Mouse (Mus musculus) megakaryocyte progenitor cell, adult 5-6 weeks (primary cell): Measurements from ENCODE around the gene Nek8. TPM values are rescaled to one million over a fixed set of nuclear protein-coding genes. Genes with fewer than 3 reads are reported as not detected.

Experiments used
- ATAC-seq: replicated peaks from 2 replicates; pipeline ENCODE4 v1.8.0; 2016; ENCODE audit warnings: mild to moderate bottlenecking, moderate TSS enrichment, inconsistent platforms; ENCODE audit not compliant: poor library complexity
- total RNA-seq, 2 experiments: library from RNA; stranded (forward) in 1 of 2; stranded (reverse) in 1 of 2; fragments of 157-497, 149-512 nt in 1 of 2; fragments of 200-1000 nt in 1 of 2; gene quantifications; 2 replicates each; pipeline versions ENCODE4 v1.2.3 to v1.2.4; 2015 to 2017

Gene Nek8
- total RNA-seq, 2 experiments from 2014 or later, result 6.0 to 7.8 TPM

- no peak for ATAC-seq
These were observed 7.5 kb upstream of the Nek8 start for GRCm38 (mm10) chr11:78183884-78184514.

GRCm38 (mm10) chr11:78182961-78183844, 6.7 kb upstream of the Nek8 start, which contains the start of gene Rpl23a:
Rpl23a (minus strand) TSS chr11:78183584.
- ATAC-seq, result peak; percentile 77

DNA sequence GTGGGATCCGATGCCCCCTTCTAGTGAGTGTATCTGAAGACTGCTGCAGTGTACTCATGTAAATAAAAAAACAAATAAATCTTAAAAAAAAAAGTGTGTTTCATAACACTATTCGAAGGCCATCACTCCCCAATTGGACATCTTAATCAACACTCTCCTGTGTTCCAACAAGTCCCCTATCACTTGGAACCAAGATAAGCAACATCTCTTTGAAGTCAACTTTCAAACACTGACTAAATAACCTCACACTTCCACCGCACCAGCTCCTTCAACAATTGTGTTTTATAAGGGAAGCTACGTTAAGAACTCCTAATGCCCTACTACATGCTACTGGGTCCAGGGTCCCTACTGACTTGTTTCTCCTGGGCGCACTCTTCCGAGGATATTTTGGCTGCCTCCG, 6.0 kb upstream of the Nek8 start:
- ATAC-seq, result no peak

GRCm38 (mm10) chr11:78181830-78182357, 5.4 kb upstream of the Nek8 start:
- no peak for ATAC-seq

DNA sequence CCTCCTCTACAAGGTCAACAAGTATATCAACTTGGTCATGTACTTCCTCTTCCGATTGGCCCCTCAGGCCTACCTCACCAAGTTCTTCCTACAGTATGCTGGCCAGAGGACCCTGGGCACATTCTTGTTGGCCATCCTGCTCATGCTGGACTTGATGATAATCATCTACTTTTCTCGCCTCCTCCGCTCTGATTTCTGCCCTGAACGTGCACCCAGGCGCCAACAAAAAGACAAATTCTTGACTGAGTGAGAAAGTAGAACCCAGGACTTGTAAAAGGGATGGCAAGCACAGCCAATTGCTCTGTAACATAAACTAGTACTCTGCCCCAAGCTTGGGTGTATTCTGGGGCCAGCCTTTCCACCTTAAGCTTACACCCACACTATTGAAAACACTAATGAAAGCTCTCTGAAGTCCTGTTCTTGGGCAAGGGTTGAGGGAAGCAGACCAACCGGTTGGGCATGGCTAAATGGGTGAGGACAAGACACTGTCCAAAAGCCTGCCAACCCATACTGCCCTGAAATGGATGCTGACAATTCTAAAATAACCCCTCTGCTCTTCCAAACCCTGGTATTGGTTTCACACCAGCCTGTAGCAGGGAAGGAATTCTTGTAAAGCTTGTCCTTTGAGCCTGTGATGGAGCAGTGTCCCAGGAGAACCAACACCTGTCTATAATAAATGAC, 3.7 kb upstream of the Nek8 start:
- ATAC-seq, result no peak

GRCm38 (mm10) chr11:78179438-78179999, 3.0 kb upstream of the Nek8 start:
- ATAC-seq, result no peak

DNA sequence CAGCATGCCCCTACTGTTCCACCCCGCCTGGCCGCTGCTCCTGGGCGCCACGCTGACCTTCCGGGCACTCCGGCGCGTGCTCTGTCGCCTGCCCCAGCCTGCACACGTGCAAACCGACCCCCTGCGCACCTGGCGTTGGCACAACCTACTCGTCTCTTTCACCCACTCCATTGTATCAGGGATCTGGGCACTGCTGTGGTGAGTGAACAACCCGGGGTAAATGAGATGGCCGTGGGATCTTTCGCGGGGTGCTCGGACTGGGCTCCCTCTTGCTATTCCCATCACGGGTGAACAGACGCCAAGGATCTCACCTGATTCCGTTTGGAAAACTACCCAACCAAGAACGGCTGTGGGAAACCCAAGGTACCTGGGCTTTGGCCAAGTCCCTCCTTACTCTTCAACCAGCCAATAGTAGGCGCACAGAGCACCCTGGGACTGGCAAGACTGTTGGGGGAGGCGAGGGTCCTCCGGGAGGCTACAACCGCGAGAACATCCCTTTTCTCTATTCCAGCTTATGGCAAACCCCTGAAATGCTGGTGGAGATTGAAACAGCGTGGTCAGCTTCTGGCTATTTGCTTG, 2.5 kb upstream of the Nek8 start:
- peak; percentile 9; the same call in 1 of the 2 replicates for ATAC-seq

- peak; percentile 59 for ATAC-seq
These were observed 1.7 kb upstream of the Nek8 start for GRCm38 (mm10) chr11:78177903-78178858.

DNA sequence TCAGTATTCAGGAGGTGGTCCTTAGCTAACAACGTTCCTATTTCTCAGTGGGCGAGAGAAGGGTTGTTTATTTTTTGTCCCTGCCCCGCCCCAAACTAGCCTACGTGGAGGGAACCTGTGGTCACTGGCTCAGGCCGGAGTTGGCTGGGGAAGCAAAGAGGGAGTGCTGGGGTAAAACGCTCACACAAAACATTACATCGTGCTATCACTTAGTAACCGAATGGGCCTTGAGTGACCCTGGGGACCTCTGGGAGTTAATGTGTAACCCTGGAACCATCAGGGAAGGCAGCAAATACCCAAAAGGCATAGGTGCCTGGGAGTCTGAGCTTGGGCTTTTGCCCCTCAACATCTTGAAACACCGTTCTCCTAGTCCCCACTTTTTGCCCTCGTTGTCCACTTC, 962 bp upstream of the Nek8 start:
- ATAC-seq, result peak; percentile 5; the same call in 1 of the 2 replicates

- ATAC-seq, result no peak
These were observed 443 bp upstream of the Nek8 start for GRCm38 (mm10) chr11:78176905-78177331.

DNA sequence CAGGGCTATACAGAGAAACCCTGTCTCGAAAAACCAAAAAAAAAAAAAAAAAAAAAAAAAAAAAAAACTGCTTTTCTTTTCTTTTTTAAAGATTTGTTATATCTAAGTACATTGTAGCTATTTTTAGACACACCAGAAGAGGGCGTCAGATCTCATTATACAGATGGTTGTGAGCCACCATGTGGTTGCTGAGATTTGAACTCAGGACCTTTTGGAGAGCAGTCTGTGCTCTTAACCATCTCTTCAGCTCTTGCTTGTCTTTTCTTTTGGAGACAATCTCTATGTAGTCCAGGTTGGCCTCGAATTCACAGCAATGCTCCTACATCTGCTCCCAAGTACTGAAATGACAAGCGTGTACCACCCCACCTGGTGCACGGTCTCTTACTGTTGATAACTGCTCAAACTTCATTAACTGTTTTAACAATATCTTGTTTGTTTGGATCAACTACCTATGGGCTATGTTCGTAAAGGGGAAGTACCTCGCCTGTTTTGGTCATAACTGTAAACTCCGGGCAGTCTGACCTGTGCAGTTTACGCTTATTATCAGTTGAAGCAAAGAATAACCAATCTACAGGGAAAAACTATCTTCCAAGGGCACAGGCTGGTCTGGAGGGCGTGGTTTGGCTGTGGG, 589 bp downstream of the Nek8 start:
- peak; percentile 1; the same call in 1 of the 2 replicates for ATAC-seq

GRCm38 (mm10) chr11:78174506-78174905, 2.0 kb downstream of the Nek8 start:
- ATAC-seq, result no peak

- ATAC-seq, result no peak
These were observed 3.6 kb downstream of the Nek8 start for GRCm38 (mm10) chr11:78172748-78173383.

DNA sequence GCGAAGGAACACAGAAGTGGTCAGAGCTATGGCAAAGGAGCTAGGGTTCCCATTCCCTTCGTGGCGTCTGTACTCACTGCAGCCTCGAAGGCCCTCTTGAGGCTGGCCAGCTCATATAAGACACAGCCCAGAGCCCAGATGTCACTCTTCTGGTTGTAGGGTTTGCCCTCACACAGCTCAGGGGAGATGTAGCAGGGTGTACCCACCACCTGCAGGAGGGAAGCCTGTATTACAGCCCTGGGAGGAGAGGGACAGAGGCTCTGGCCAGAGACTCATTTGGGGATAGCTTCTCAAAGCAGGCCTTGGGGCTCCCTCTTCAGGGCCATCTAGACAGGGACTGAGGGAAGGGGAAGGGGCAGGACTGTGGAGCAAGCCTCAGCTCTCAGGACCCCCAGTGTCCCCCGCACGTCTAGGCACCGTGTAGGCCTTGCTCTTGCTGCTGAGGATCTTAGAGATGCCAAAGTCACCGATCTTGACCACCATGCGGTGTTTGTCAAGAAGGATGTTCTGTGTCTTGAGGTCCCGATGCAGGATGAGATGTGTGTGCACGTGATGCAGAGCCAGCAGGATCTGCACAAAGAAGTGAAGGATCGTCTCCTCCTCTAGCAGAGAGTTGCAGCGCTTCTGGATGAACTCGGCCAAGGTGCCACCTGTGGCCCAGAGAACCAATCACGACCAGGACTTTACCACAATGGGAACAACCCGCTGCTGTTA, 4.3 kb downstream of the Nek8 start:
- no peak for ATAC-seq

GRCm38 (mm10) chr11:78171328-78171727, 5.1 kb downstream of the Nek8 start:
- no peak for ATAC-seq

DNA sequence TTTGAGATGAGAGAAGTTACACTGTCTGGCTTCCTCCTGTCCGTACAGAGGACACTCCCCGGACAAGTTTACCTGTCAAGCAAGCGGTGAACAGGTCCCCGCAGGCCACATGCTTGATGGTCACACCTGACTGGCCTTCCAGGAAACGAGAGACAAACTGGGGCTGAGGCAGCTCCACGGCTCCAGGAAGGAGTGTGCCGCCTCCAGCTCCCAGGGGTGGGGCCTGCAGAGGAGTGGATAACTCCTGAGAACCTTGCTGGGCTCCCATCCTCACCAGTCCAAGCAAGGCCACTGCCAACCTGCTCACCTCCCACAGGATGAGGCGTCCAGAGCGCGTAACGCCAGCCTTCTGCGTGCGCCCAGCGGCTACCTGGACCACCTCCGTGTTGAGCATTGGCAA, 6.2 kb downstream of the Nek8 start:
- no peak for ATAC-seq

DNA sequence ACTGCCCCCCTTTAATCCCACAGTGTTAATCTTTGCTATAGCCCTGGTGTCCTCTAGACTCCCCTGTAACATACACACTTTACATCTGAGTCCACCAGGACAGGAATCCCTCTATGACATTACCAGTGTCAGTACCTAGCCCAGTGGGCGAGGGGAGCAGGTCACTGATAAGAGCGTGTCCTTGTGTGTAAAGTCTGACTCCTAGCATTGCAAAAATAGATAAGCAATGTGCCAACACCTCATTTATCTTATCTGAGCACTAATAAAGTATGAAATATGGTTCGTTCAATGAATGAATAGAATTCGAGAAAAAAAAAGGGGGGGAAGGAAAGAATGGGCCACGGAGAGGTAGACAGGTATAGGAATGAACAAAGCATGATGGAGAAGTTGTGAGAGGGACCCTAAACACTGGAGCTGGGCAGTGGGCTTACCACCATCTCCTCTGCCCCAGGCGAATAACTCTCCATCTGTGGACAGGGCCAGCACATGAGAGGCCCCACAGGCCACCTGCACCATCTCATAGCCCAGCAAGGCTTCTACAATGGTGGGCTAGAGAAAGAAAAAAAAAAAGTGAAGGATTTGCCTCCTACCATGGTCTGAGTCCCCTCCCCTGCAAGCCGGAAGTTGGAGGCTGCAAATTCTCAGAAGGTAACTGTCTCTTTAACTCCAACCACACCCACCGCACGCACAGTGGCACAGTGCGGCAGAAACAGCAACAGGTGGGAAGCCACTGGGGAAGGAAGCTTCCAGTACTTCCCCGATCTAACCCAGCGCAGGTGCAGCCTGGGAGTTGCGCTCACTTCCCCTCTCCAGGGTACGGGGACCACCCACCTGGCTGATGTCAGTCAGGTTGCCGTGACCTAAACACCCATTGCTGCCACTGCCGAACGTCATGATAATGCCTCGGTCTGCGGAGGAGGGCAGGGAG, 7.7 kb downstream of the Nek8 start:
- ATAC-seq, result peak; percentile 47
